Mouse (Mus musculus): ENCODE results near the gene Rnf13. TPM values are rescaled to one million over a fixed set of nuclear protein-coding genes. Genes with fewer than 3 reads are reported as not detected.
A peak's percentile ranks its signal among the peaks of the same experiment; 100 is the strongest.

The Rnf13 gene
- total RNA-seq, 1 experiment = 33.2 TPM

DNA sequence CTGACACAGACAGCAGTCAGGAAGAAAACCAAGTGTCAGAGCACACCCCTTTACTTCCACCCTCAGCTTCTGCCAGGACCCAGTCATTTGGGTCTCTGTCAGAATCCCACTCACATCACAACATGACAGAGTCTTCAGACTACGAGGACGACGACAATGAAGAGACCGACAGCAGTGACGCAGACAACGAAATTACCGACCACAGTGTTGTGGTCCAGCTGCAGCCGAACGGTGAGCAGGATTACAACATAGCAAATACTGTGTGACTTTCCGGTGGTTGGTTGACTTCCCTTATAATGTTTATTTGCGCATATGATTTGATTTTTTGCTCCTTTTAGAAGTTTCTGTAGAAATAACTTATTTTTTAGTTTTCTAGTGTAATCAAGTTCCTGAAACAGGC, 97.7 kb downstream of the Rnf13 start:
- Histone ChIP-seq H3K9ac (ENCODE audit: insufficient read depth, low read depth, low read length, poor library complexity, severe bottlenecking) (no peak overlapping the region), H3K36me3 (ENCODE audit: control insufficient read depth, insufficient read depth, low read length, poor library complexity, severe bottlenecking) (no peaks in the 10 kb centered on the region; the same call in 1 of the 2 replicates), H3K27ac (ENCODE audit: insufficient read depth, low read depth, low read length, poor library complexity, severe bottlenecking) (no peak overlapping the region), H3K4me3 (ENCODE audit: insufficient read depth in 1 of 2, low read depth in 1 of 2, low read length in 2 of 2, poor library complexity in 1 of 2, severe bottlenecking in 1 of 2) (no peak overlapping the region), H3K9me3 (ENCODE audit: control insufficient read depth, insufficient read depth, low read depth, low read length) (no peaks in the 10 kb centered on the region), H3K4me1 (ENCODE audit: control insufficient read depth in 2 of 2, insufficient read depth in 2 of 2, low read length in 2 of 2, poor library complexity in 1 of 2) (no peaks in the 10 kb centered on the region)
- TF ChIP-seq ZC3H11A (IDR thresholded peaks at IDR 0.05; ENCODE audit: borderline replicate concordance, low read depth, low read length) (no peak), MAFK (IDR thresholded peaks at IDR 0.05; ENCODE audit: insufficient read depth, low read depth, low read length) (no peak), HCFC1 (IDR thresholded peaks at IDR 0.05; ENCODE audit: borderline replicate concordance, insufficient read depth, low read length) (no peak), CHD2 (IDR thresholded peaks at IDR 0.05; ENCODE audit: low read depth, low read length) (no peak), ZNF384 (IDR thresholded peaks at IDR 0.05; ENCODE audit: low read depth, low read length) (no peak)
- DNase-seq (ENCODE audit: low read depth, low spot score) = no peak
- in situ Hi-C loops (cut with MboI; ENCODE audit: low sequenced_read_pairs in 2 of 2, unreplicated experiment in 2 of 2) = no loop called here

DNA sequence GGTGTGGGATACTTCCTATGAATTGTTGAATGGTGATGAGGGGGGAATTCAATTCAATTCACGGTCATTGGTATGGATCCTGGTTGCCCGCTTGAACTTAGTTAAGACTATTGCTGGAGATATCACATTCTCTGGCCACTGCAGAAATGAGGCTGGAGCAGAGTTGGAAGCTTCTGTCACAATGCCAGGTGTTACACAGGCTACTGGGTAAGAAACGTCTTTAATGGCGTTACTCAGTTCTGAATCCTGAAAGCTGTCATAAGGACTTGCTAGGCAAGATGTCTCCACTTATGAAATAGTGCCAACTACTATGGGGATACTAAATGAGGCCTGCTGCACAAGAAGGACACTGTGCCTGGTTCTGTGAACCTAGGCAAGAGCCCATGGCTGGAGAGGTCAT, 101.0 kb downstream of the Rnf13 start:
- DNase-seq (ENCODE audit: low read depth, low spot score) = no peak
- no peaks in the 10 kb centered on the region; the same call in 1 of the 2 replicates for H3K36me3 ChIP-seq (ENCODE audit: control insufficient read depth, insufficient read depth, low read length, poor library complexity, severe bottlenecking)
- TF ChIP-seq ZNF384 (IDR thresholded peaks at IDR 0.05; ENCODE audit: low read depth, low read length) (no peak), CHD2 (IDR thresholded peaks at IDR 0.05; ENCODE audit: low read depth, low read length) (no peak), HCFC1 (IDR thresholded peaks at IDR 0.05; ENCODE audit: borderline replicate concordance, insufficient read depth, low read length) (no peak), MAFK (IDR thresholded peaks at IDR 0.05; ENCODE audit: insufficient read depth, low read depth, low read length) (no peak), ZC3H11A (IDR thresholded peaks at IDR 0.05; ENCODE audit: borderline replicate concordance, low read depth, low read length) (no peak)
- no peak overlapping the region for H3K27ac ChIP-seq (ENCODE audit: insufficient read depth, low read depth, low read length, poor library complexity, severe bottlenecking)
- H3K4me3 ChIP-seq (ENCODE audit: insufficient read depth in 1 of 2, low read depth in 1 of 2, low read length in 2 of 2, poor library complexity in 1 of 2, severe bottlenecking in 1 of 2) = no peak overlapping the region
- H3K9ac ChIP-seq (ENCODE audit: insufficient read depth, low read depth, low read length, poor library complexity, severe bottlenecking) = no peak overlapping the region
- no peaks in the 10 kb centered on the region for H3K9me3 ChIP-seq (ENCODE audit: control insufficient read depth, insufficient read depth, low read depth, low read length)
- no peaks in the 10 kb centered on the region for H3K4me1 ChIP-seq (ENCODE audit: control insufficient read depth in 2 of 2, insufficient read depth in 2 of 2, low read length in 2 of 2, poor library complexity in 1 of 2)
- in situ Hi-C loops (cut with MboI; ENCODE audit: low sequenced_read_pairs in 2 of 2, unreplicated experiment in 2 of 2) = no loop called here

- peak; percentile 84 for TF ChIP-seq ZNF384 (IDR thresholded peaks at IDR 0.05; ENCODE audit: low read depth, low read length)
- no peak for TF ChIP-seq CHD2 (IDR thresholded peaks at IDR 0.05; ENCODE audit: low read depth, low read length)
- Histone ChIP-seq H3K4me1 (ENCODE audit: control insufficient read depth in 2 of 2, insufficient read depth in 2 of 2, low read length in 2 of 2, poor library complexity in 1 of 2) (peaks cover 0 to 2% of the 10 kb centered on the region in 2 experiments; a peak in 3 of 4 replicates), H3K4me3 (ENCODE audit: insufficient read depth in 1 of 2, low read depth in 1 of 2, low read length in 2 of 2, poor library complexity in 1 of 2, severe bottlenecking in 1 of 2) (no peak overlapping the region), H3K9ac (ENCODE audit: insufficient read depth, low read depth, low read length, poor library complexity, severe bottlenecking) (no peak overlapping the region), H3K36me3 (ENCODE audit: control insufficient read depth, insufficient read depth, low read length, poor library complexity, severe bottlenecking) (no peaks in the 10 kb centered on the region), H3K9me3 (ENCODE audit: control insufficient read depth, insufficient read depth, low read depth, low read length) (no peaks in the 10 kb centered on the region), H3K27ac (ENCODE audit: insufficient read depth, low read depth, low read length, poor library complexity, severe bottlenecking) (no peak overlapping the region)
- DNase-seq (ENCODE audit: low read depth, low spot score) = no peak
- in situ Hi-C loops (cut with MboI; ENCODE audit: low sequenced_read_pairs in 2 of 2, unreplicated experiment in 2 of 2) = loop anchor here in 1 of 2 experiments (10.0 kb wide), 1 partner anchor 281 kb away; no protein-coding TSS in a partner anchor
Measured at GRCm38 (mm10) chr3:57843775-57844174, 107.9 kb downstream of the Rnf13 start.

DNA sequence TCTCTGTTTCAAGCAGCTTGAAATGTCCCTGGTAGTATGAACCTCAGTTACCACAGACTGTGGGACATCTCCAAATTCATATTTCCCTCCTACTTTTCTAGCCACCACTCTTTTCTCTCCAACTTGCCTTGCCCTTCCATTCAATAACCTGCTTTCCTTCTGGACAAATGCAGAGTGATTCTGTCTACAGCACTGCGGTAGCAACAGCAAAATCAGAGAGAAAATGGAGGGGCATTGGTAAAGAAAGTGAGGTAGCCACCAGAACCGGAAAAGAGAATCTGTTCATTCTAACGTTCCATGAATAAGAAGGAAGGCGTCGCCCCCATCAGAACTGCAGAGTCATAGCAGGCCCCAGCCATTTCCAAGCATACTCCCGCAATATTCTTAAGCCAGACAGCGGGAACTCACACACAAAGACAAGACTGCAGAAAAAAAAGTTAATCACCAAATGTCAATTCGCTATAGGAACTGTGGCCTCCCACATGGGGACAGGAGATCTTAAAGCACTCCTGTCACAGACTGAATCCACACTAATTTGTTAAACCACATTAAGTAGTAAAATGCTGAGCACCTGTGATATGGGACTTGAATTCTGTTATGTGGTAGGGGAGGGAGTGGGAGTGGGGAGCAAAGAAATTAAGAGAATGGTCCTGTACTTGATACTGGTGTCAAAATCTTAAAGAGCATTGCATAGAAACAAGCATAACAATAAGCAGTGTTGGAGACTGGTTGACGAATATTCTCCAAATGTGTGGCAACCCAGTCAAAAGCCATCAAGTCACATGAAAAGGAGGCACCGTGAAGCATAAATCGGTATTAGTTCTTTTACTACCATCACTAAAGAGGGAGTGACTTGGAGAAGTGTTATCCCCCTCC, 110.2 kb downstream of the Rnf13 start:
- peaks cover 0 to 2% of the 10 kb centered on the region in 2 experiments; a peak in 3 of 4 replicates for H3K4me1 ChIP-seq (ENCODE audit: control insufficient read depth in 2 of 2, insufficient read depth in 2 of 2, low read length in 2 of 2, poor library complexity in 1 of 2)
- H3K9ac ChIP-seq (ENCODE audit: insufficient read depth, low read depth, low read length, poor library complexity, severe bottlenecking) = peak overlapping the region; percentile 71; the same call in 1 of the 2 replicates
- in situ Hi-C loops (cut with MboI; ENCODE audit: low sequenced_read_pairs in 2 of 2, unreplicated experiment in 2 of 2) = loop anchor here in 1 of 2 experiments (10.0 kb wide), 1 partner anchor 279 kb away; no protein-coding TSS in a partner anchor
- H3K9me3 ChIP-seq (ENCODE audit: control insufficient read depth, insufficient read depth, low read depth, low read length) = no peaks in the 10 kb centered on the region
- DNase-seq (ENCODE audit: low read depth, low spot score) = no peak
- H3K36me3 ChIP-seq (ENCODE audit: control insufficient read depth, insufficient read depth, low read length, poor library complexity, severe bottlenecking) = no peaks in the 10 kb centered on the region
- TF ChIP-seq CHD2 (IDR thresholded peaks at IDR 0.05; ENCODE audit: low read depth, low read length) (no peak), MAFK (IDR thresholded peaks at IDR 0.05; ENCODE audit: insufficient read depth, low read depth, low read length) (peak; percentile 64)
- peak overlapping the region; percentile 77 to 90 for H3K4me3 ChIP-seq (ENCODE audit: insufficient read depth in 1 of 2, low read depth in 1 of 2, low read length in 2 of 2, poor library complexity in 1 of 2, severe bottlenecking in 1 of 2)
- no peak overlapping the region for H3K27ac ChIP-seq (ENCODE audit: insufficient read depth, low read depth, low read length, poor library complexity, severe bottlenecking)

Data from ES-E14 (cell line).